ENCODE assay signal across 8 mouse cellular contexts in genomic region chrX:70364661-70365613, GRCm38 (mm10). TPM values are rescaled to one million over a fixed set of nuclear protein-coding genes. Genes with fewer than 3 reads are reported as not detected.
DNase-seq lines count a peak whose midpoint lies in the region; ATAC-seq and TF ChIP-seq lines count a peak whose summit lies in the region.

TSS of gene Ids (minus strand) at chrX:70365084.

- H3K36me3 ChIP-seq in G1E (replicated peaks): peaks cover 18% of the 10 kb centered on the region
- H3K36me3 ChIP-seq in forebrain, postnatal 0 days (ENCODE audit: insufficient read depth): no peaks in the 10 kb centered on the region; the same call in 1 of the 2 replicates
- no peaks in the 10 kb centered on the region for H3K36me3 ChIP-seq in lung, embryonic 15.5 days

- no peak for TF ChIP-seq CTCF in G1E (IDR thresholded peaks at IDR 0.05; ENCODE audit: low read depth, low read length)
- no peak for TF ChIP-seq CTCF in forebrain, postnatal 0 days (IDR thresholded peaks at IDR 0.05; ENCODE audit: low read depth)

- ATAC-seq in G1E (ENCODE audit: extremely low read depth, insufficient number of reproducible peaks, low FRiP score, poor library complexity, severe bottlenecking): peak; percentile 96
- ATAC-seq in forebrain, postnatal 0 days: peak; percentile 96
- ATAC-seq in lung, embryonic 15.5 days (ENCODE audit: borderline replicate concordance, extremely low read depth, low FRiP score, low TSS enrichment): peak; percentile 88; the same call in 1 of the 2 replicates

- H3K27me3 ChIP-seq in G1E (ENCODE audit: insufficient read depth, low read length): 0 out of 2 replicates have a peak, but pooled peaks cover 3% of the 10 kb centered on the region
- H3K27me3 ChIP-seq in forebrain, postnatal 0 days (ENCODE audit: insufficient read depth, low read length): no peaks in the 10 kb centered on the region
- H3K27me3 ChIP-seq in lung, embryonic 15.5 days: no peaks in the 10 kb centered on the region

- 31% methylated on average over 45 of the region's 45 CpGs for WGBS in forebrain, postnatal 0 days
- 16% methylated on average over 45 of the region's 45 CpGs for WGBS in lung, embryonic 15.5 days

- peak within 1 kb of the TSS; percentile 72 for H3K4me3 ChIP-seq in G1E (ENCODE audit: low read depth, low read length)
- H3K4me3 ChIP-seq in forebrain, postnatal 0 days (ENCODE audit: low read depth, low read length): peak within 1 kb of the TSS; percentile 51
- peak within 1 kb of the TSS; percentile 48 for H3K4me3 ChIP-seq in lung, embryonic 15.5 days

- peak within 1 kb of the TSS; percentile 83 for H3K27ac ChIP-seq in forebrain, postnatal 0 days (ENCODE audit: low read depth, low read length)
- H3K27ac ChIP-seq in lung, embryonic 15.5 days: no peak within 1 kb of the TSS

- H3K9me3 ChIP-seq in G1E (replicated peaks): no peaks in the 10 kb centered on the region
- no peaks in the 10 kb centered on the region for H3K9me3 ChIP-seq in forebrain, postnatal 0 days (ENCODE audit: low read length)
- H3K9me3 ChIP-seq in lung, embryonic 15.5 days: no peaks in the 10 kb centered on the region

- H3K9ac ChIP-seq in forebrain, postnatal 0 days: peak within 1 kb of the TSS; percentile 63
- H3K9ac ChIP-seq in lung, embryonic 15.5 days: peak within 1 kb of the TSS; percentile 31; the same call in 1 of the 2 replicates

- peak; percentile 72 for DNase-seq in G1E (ENCODE audit: low spot score)
- DNase-seq in cerebellum, adult 18-20 months: peak; percentile 87 to 90
- DNase-seq in forebrain, postnatal 0 days: peak; percentile 90
- peak; percentile 88 for DNase-seq in heart, postnatal 4 days
- DNase-seq in layer of hippocampus, adult 8-10 months (ENCODE audit: low spot score in 2 of 2): peak; percentile 76 to 77
- DNase-seq in ovary, adult 18-20 months (ENCODE audit: low spot score): peak; percentile 80
- peak; percentile 85 for DNase-seq in thymus, postnatal 0 days (ENCODE audit: low spot score)

- peak within 1 kb of the TSS; percentile 50 for H3K4me2 ChIP-seq in forebrain, postnatal 0 days (ENCODE audit: low read depth)
- peak within 1 kb of the TSS; percentile 53 for H3K4me2 ChIP-seq in lung, embryonic 15.5 days

- H3K4me1 ChIP-seq in G1E (ENCODE audit: insufficient read depth, low read depth, low read length): peaks cover 7% of the 10 kb centered on the region; the same call in 1 of the 2 replicates
- H3K4me1 ChIP-seq in forebrain, postnatal 0 days (ENCODE audit: insufficient read depth): no peaks in the 10 kb centered on the region
- no peaks in the 10 kb centered on the region for H3K4me1 ChIP-seq in lung, embryonic 15.5 days

RNA-seq across cellular contexts. Expression of gene Ids, which starts in this region (rescaled TPM):
- total RNA-seq in G1E (2014; fragmentation: Nextera tagmentation) (22.1 and 24.5 TPM in 2 replicates), G1E (2017) (8.4 and 9.8 TPM in 2 replicates)
- polyA plus RNA-seq in G1E (2012): 1.6 and 2.1 TPM in 2 replicates
- 106 and 142 TPM in 2 replicates for total RNA-seq in forebrain, postnatal 0 days (2014; rRNA removed)
- polyA plus RNA-seq in forebrain, postnatal 0 days (2015; fragmentation: Nextera tagmentation; extraction: Ambion mirVana): 17.3 and 21.7 TPM in 2 replicates
- total RNA-seq in heart, postnatal 4 days (2021): 10 to 100 TPM; 14.8 to 16.3 TPM
- total RNA-seq in layer of hippocampus, adult 8-10 months (2022): 100 to 1,000 TPM; 275 to 344 (median 299) TPM
- 2.4 and 2.9 TPM in 2 replicates for polyA plus RNA-seq in lung, embryonic 15.5 days (2015; fragmentation: Nextera tagmentation; extraction: Ambion mirVana)
- polyA plus RNA-seq in thymus, postnatal 0 days (2015; fragmentation: Nextera tagmentation; extraction: Ambion mirVana): 2.8 and 3.3 TPM in 2 replicates
